Mouse (Mus musculus) erythroblast, embryonic 14.5 days (primary cell): ENCODE data around the gene Cyp2c23.

Experiments used
- GATA1 ChIP-seq: IDR thresholded peaks from 2 replicates; pipeline ENCODE4 v1.6.1; 2012; ENCODE audit warnings: low read length, inconsistent platforms, mixed read lengths
- TAL1 ChIP-seq: IDR thresholded peaks from 3 replicates; pipeline ENCODE4 v1.6.1; 2012; ENCODE audit warnings: low read length, inconsistent platforms, mixed read lengths

- TF ChIP-seq TAL1 = no peak
- no peak for TF ChIP-seq GATA1
Observed at GRCm38 (mm10) chr19:44030024-44030423, 1.0 kb upstream of the Cyp2c23 start.
